Mouse (Mus musculus) ES-Bruce4 (cell line): ENCODE results near the gene Nol10. TPM values are rescaled to one million over a fixed set of nuclear protein-coding genes. Genes with fewer than 3 reads are reported as not detected.

ENCODE experiments used
- H3K27ac ChIP-seq: 2 replicates; pipeline ENCODE4 v1.5.1; 2012; ENCODE audit warnings: low read length, inconsistent platforms; ENCODE audit not compliant: insufficient read depth
- H3K27me3 ChIP-seq: 2 replicates; pipeline ENCODE4 v1.6.1; 2012; ENCODE audit warnings: mild to moderate bottlenecking, low read length, inconsistent platforms; ENCODE audit not compliant: control insufficient read depth, poor library complexity, insufficient read depth, severe bottlenecking
- H3K36me3 ChIP-seq: 2 replicates; pipeline ENCODE4 v1.6.1; 2012; ENCODE audit warnings: inconsistent platforms, mild to moderate bottlenecking, low read length, moderate library complexity; ENCODE audit not compliant: control insufficient read depth, poor library complexity, insufficient read depth, severe bottlenecking
- H3K4me1 ChIP-seq: one replicate; pipeline ENCODE4 v1.8.1; 2011; ENCODE audit warnings: low read length; ENCODE audit not compliant: control insufficient read depth, insufficient read depth
- H3K4me3 ChIP-seq: 2 replicates; pipeline ENCODE4 v1.5.1; 2011; ENCODE audit warnings: low read depth, mild to moderate bottlenecking, low read length
- H3K9ac ChIP-seq: 2 replicates; pipeline ENCODE4 v1.6.1; 2012; ENCODE audit warnings: low read depth, mild to moderate bottlenecking, inconsistent platforms; ENCODE audit not compliant: poor library complexity, severe bottlenecking
- H3K9me3 ChIP-seq: replicated peaks from 2 replicates; pipeline ENCODE4 v1.6.1; 2012; ENCODE audit warnings: mild to moderate bottlenecking, low read length, inconsistent platforms; ENCODE audit not compliant: control insufficient read depth, poor library complexity, insufficient read depth, severe bottlenecking
- CTCF ChIP-seq: IDR thresholded peaks from one replicate; pipeline ENCODE4 v1.8.1; 2011; ENCODE audit warnings: low read depth, low read length
- EP300 ChIP-seq: IDR thresholded peaks from 2 replicates; pipeline ENCODE4 v1.6.1; 2011; ENCODE audit warnings: low read depth, low read length; ENCODE audit not compliant: insufficient read depth
- POLR2A ChIP-seq: IDR thresholded peaks from one replicate; pipeline ENCODE4 v1.8.1; 2011; ENCODE audit warnings: low read length; ENCODE audit not compliant: insufficient read depth
- polyA plus RNA-seq: library from polyadenylated mRNA; stranded (reverse); fragments of >200 nt; gene quantifications from 2 replicates; pipeline ENCODE4 v1.2.4, GENCODE M21; 2011; ENCODE audit warnings: low read depth; ENCODE audit not compliant: missing spikeins, insufficient read depth, insufficient read length

The Nol10 gene
- polyA plus RNA-seq, 1 experiment: 61.6 TPM

- TF ChIP-seq EP300 (no peak), CTCF (no peak), POLR2A (no peak)
- no peak overlapping the region for H3K4me3 ChIP-seq
- H3K36me3 ChIP-seq: peaks cover 9% of the 10 kb centered on the region; the same call in 1 of the 2 replicates
- H3K9ac ChIP-seq: no peak overlapping the region
- H3K9me3 ChIP-seq: no peaks in the 10 kb centered on the region
- no peaks in the 10 kb centered on the region for H3K4me1 ChIP-seq
- H3K27ac ChIP-seq: no peak overlapping the region
- no peaks in the 10 kb centered on the region for H3K27me3 ChIP-seq
Observed at GRCm38 (mm10) chr12:17390510-17390909, 42.3 kb downstream of the Nol10 start.

DNA sequence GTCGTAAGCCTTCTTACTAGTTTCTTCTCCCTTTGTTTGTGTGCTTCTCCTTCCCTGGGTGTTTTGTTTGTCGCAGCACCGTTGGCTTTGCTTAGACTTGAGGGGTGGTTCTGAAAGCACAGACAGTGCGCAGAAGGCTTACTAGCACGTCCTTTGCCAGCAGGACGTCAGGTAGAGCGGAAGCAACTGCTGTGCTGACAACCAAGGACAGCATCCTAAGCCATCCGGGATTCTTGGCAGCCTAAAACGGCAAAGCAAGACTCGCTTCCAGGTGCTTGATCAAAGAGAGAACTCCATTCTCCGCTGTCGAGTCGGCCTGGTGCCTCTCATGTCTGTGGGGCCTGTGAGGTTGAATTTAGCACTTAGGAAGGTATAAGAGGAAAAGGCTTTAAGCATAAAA lies 44.9 kb downstream of the Nol10 start:
- Histone ChIP-seq H3K27ac (no peak overlapping the region), H3K36me3 (peaks cover 7% of the 10 kb centered on the region; the same call in 1 of the 2 replicates), H3K4me1 (no peaks in the 10 kb centered on the region), H3K4me3 (no peak overlapping the region), H3K9ac (no peak overlapping the region), H3K9me3 (no peaks in the 10 kb centered on the region), H3K27me3 (no peaks in the 10 kb centered on the region)
- TF ChIP-seq POLR2A (no peak), EP300 (peak; percentile 51; the same call in 1 of the 2 replicates), CTCF (no peak)

- Histone ChIP-seq H3K36me3 (peaks cover 20% of the 10 kb centered on the region), H3K27me3 (no peaks in the 10 kb centered on the region), H3K9me3 (no peaks in the 10 kb centered on the region), H3K9ac (no peak overlapping the region), H3K4me3 (no peak overlapping the region), H3K4me1 (peaks cover 1% of the 10 kb centered on the region), H3K27ac (no peak overlapping the region)
- TF ChIP-seq EP300 (no peak), POLR2A (no peak), CTCF (no peak)
Observed at GRCm38 (mm10) chr12:17397150-17397549, 48.9 kb downstream of the Nol10 start.

DNA sequence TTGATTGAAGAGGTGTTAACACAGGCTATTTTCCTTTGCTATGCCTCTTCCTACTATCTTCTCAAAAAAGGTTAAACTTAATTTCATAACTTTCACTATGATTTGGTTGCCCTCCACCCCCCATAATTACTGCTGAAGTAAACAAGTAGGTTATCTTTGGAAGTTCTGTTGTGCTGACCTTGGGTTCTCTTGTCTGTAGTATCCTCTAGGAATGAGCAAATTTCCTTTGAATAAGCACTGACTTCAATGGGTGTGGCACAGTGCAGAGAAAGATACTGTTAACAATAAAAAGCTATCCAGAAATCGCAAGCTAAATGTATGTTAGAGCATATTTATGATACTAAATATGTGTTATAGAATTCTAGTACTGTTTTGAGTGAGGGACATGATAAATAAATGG lies 53.2 kb downstream of the Nol10 start:
- H3K9me3 ChIP-seq: no peaks in the 10 kb centered on the region
- no peak overlapping the region for H3K4me3 ChIP-seq
- H3K36me3 ChIP-seq: peaks cover 34% of the 10 kb centered on the region
- no peaks in the 10 kb centered on the region for H3K27me3 ChIP-seq
- peaks cover 1% of the 10 kb centered on the region for H3K4me1 ChIP-seq
- H3K27ac ChIP-seq: no peak overlapping the region
- H3K9ac ChIP-seq: no peak overlapping the region
- TF ChIP-seq CTCF: no peak
- TF ChIP-seq POLR2A: no peak

- Histone ChIP-seq H3K4me1 (peaks cover 1% of the 10 kb centered on the region), H3K27me3 (no peaks in the 10 kb centered on the region), H3K9me3 (no peaks in the 10 kb centered on the region), H3K4me3 (no peak overlapping the region), H3K27ac (no peak overlapping the region), H3K9ac (no peak overlapping the region), H3K36me3 (peaks cover 37% of the 10 kb centered on the region)
- TF ChIP-seq POLR2A (no peak), CTCF (no peak), EP300 (no peak)
Observed at GRCm38 (mm10) chr12:17402116-17402515, 53.9 kb downstream of the Nol10 start.

- peaks cover 1% of the 10 kb centered on the region for H3K4me1 ChIP-seq
Observed at GRCm38 (mm10) chr12:17403998-17404397, 55.7 kb downstream of the Nol10 start.

More at GRCm38 (mm10) chr12:17403998-17404397, 55.7 kb downstream of the Nol10 start:
- H3K36me3 ChIP-seq: peaks cover 38% of the 10 kb centered on the region
- no peak for TF ChIP-seq CTCF
- TF ChIP-seq POLR2A: no peak
- TF ChIP-seq EP300: no peak
- no peaks in the 10 kb centered on the region for H3K9me3 ChIP-seq
- H3K9ac ChIP-seq: no peak overlapping the region
- H3K27me3 ChIP-seq: no peaks in the 10 kb centered on the region
- no peak overlapping the region for H3K4me3 ChIP-seq
- no peak overlapping the region for H3K27ac ChIP-seq
